Mouse (Mus musculus) cerebellum, adult 18-20 months (tissue): ENCODE measurements around the gene Ddx1.
"Not testable (repeated sequence)": the region's sequence is repeated elsewhere in the genome, so short reads cannot be mapped to it uniquely, and the experiment has no call there.

Experiments
- DNase-seq, 2 experiments: peaks; one replicate each; pipeline ENCODE4 v3.0.0; 2021

Ddx1 gene

GRCm38 (mm10) chr12:13202322-13202721, 46.7 kb downstream of the Ddx1 start:
- DNase-seq: no peak

GRCm38 (mm10) chr12:13200576-13200975, 48.4 kb downstream of the Ddx1 start:
- no peak for DNase-seq

- DNase-seq: no peak
Observed at GRCm38 (mm10) chr12:13199338-13200301, 49.4 kb downstream of the Ddx1 start.

- DNase-seq: no peak
Observed at GRCm38 (mm10) chr12:13198157-13198556, 50.9 kb downstream of the Ddx1 start.

GRCm38 (mm10) chr12:13196146-13196545, 52.9 kb downstream of the Ddx1 start:
- DNase-seq: no peak

- no peak for DNase-seq
Observed at GRCm38 (mm10) chr12:13195506-13195905, 53.5 kb downstream of the Ddx1 start.

GRCm38 (mm10) chr12:13188059-13188700, 60.8 kb downstream of the Ddx1 start:
- DNase-seq: no peak

- no peak for DNase-seq
Observed at GRCm38 (mm10) chr12:13186209-13186608, 62.8 kb downstream of the Ddx1 start.

- DNase-seq: no peak
Observed at GRCm38 (mm10) chr12:13184873-13185361, 64.1 kb downstream of the Ddx1 start.

- DNase-seq: not testable (repeated sequence)
Observed at GRCm38 (mm10) chr12:13184136-13184535, 64.9 kb downstream of the Ddx1 start.

- DNase-seq: no peak
Observed at GRCm38 (mm10) chr12:13182220-13182619, 66.8 kb downstream of the Ddx1 start.

- no peak for DNase-seq
Observed at GRCm38 (mm10) chr12:13181721-13182120, 67.3 kb downstream of the Ddx1 start.

GRCm38 (mm10) chr12:13180715-13181335, 68.2 kb downstream of the Ddx1 start:
- DNase-seq: no peak

- no peak for DNase-seq
Observed at GRCm38 (mm10) chr12:13180332-13180714, 68.7 kb downstream of the Ddx1 start.

GRCm38 (mm10) chr12:13177606-13178005, 71.4 kb downstream of the Ddx1 start:
- DNase-seq: no peak

- no peak for DNase-seq
Observed at GRCm38 (mm10) chr12:13176927-13177326, 72.1 kb downstream of the Ddx1 start.

- no peak for DNase-seq
Observed at GRCm38 (mm10) chr12:13176136-13176535, 72.9 kb downstream of the Ddx1 start.

- no peak for DNase-seq
Observed at GRCm38 (mm10) chr12:13174022-13174421, 75.0 kb downstream of the Ddx1 start.

- DNase-seq: no peak
Observed at GRCm38 (mm10) chr12:13168073-13168472, 80.9 kb downstream of the Ddx1 start.

GRCm38 (mm10) chr12:13167116-13167515, 81.9 kb downstream of the Ddx1 start:
- DNase-seq: no peak
